Mouse (Mus musculus) cortical plate, adult 2 months (tissue): ENCODE measurements at regions not wholly inside any gene's neighbourhood (a gene's known extent, or its start where the extent isn't known, plus 50 kb on each side); places are given as distances from the start of the nearest gene placed in this dataset.

Experiments used
- CTCF ChIP-seq: fragments of 200-500 bp; IDR thresholded peaks from 2 replicates; pipeline ENCODE4 v1.5.1; 2011; ENCODE audit warnings: mild to moderate bottlenecking, control low read depth, low read length; ENCODE audit not compliant: insufficient read depth; ENCODE audit errors: extremely low read depth
- POLR2A ChIP-seq: fragments of 200-500 bp; IDR thresholded peaks from 2 replicates; pipeline ENCODE4 v1.6.1; 2011; ENCODE audit warnings: mild to moderate bottlenecking, low read length, control low read depth; ENCODE audit not compliant: insufficient read depth; ENCODE audit errors: extremely low read depth

GRCm38 (mm10) chr1:148965358-148965757, 995.7 kb downstream of the Pla2g4a start:
- TF ChIP-seq CTCF: no peak
- TF ChIP-seq POLR2A: no peak
